Mouse (Mus musculus) megakaryocyte, embryonic 14.5 days (primary cell): ENCODE measurements around the gene Snai1. TPM values are rescaled to one million over a fixed set of nuclear protein-coding genes. Genes with fewer than 3 reads are reported as not detected.
A peak's percentile ranks its signal among the peaks of the same experiment; 100 is the strongest.

Experiments used
- H3K27me3 ChIP-seq: replicated peaks from 2 replicates; pipeline ENCODE3; 2012; ENCODE audit warnings: inconsistent platforms
- H3K36me3 ChIP-seq: replicated peaks from 2 replicates; pipeline ENCODE3; 2012; ENCODE audit warnings: low read length, inconsistent platforms, mixed read lengths
- H3K4me1 ChIP-seq: 2 replicates; pipeline ENCODE4 v1.6.1; 2012; ENCODE audit warnings: inconsistent platforms
- H3K4me3 ChIP-seq: replicated peaks from 2 replicates; pipeline ENCODE3; 2012; ENCODE audit warnings: moderate library complexity, mild to moderate bottlenecking, inconsistent platforms
- H3K9me3 ChIP-seq: 2 replicates; pipeline ENCODE4 v1.6.1; 2012; ENCODE audit warnings: inconsistent platforms
- FLI1 ChIP-seq: IDR thresholded peaks from 2 replicates; pipeline ENCODE4 v1.6.1; 2012; ENCODE audit warnings: low read length, inconsistent platforms, mixed read lengths
- GATA1 ChIP-seq: IDR thresholded peaks from 3 replicates; pipeline ENCODE4 v1.6.1; 2012; ENCODE audit warnings: mixed read lengths, low read length, inconsistent platforms, borderline replicate concordance
- polyA plus RNA-seq: library from polyadenylated mRNA; stranded (reverse); fragments of >175 nt; gene quantifications from 2 replicates; pipeline ENCODE4 v1.2.3, GENCODE M21; 2012; ENCODE audit warnings: low replicate concordance; ENCODE audit not compliant: insufficient read depth

Snai1 gene
- 1.4 and 5.0 TPM in 2 replicates for polyA plus RNA-seq

GRCm38 (mm10) chr2:167537476-167538297 is at the start of gene Snai1:
Snai1 (plus strand) TSS chr2:167538195.
- Histone ChIP-seq H3K27me3 (peaks cover 79% of the 10 kb centered on the region), H3K36me3 (no peaks in the 10 kb centered on the region), H3K4me3 (peak within 1 kb of the TSS; percentile 86), H3K4me1 (peaks cover 27% of the 10 kb centered on the region), H3K9me3 (no peaks in the 10 kb centered on the region)
- TF ChIP-seq GATA1, result no peak
- TF ChIP-seq FLI1, result no peak

- H3K27me3 ChIP-seq, result no peaks in the 10 kb centered on the region
- TF ChIP-seq GATA1, result no peak
- no peak for TF ChIP-seq FLI1
- H3K4me3 ChIP-seq, result peak overlapping the region; percentile 92
- peaks cover 61% of the 10 kb centered on the region for H3K4me1 ChIP-seq
- peaks cover 35% of the 10 kb centered on the region for H3K36me3 ChIP-seq
- no peaks in the 10 kb centered on the region for H3K9me3 ChIP-seq
These were observed 47.0 kb upstream of the Snai1 start for GRCm38 (mm10) chr2:167490813-167491525.

GRCm38 (mm10) chr2:167491757-167492708 is 46.0 kb upstream of the Snai1 start, which contains the start of gene Rnf114:
Rnf114 (plus strand) TSS chr2:167492645.
- H3K27me3 ChIP-seq, result no peaks in the 10 kb centered on the region
- peaks cover 60% of the 10 kb centered on the region for H3K4me1 ChIP-seq
- H3K36me3 ChIP-seq, result peaks cover 24% of the 10 kb centered on the region
- no peaks in the 10 kb centered on the region for H3K9me3 ChIP-seq
- peak within 1 kb of the TSS; percentile 92 for H3K4me3 ChIP-seq
- no peak for TF ChIP-seq GATA1
- TF ChIP-seq FLI1, result no peak

GRCm38 (mm10) chr2:167492713-167493636 is 45.0 kb upstream of the Snai1 start, which contains the start of gene Spata2:
Spata2 (minus strand) TSS chr2:167492887.
- Histone ChIP-seq H3K9me3 (no peaks in the 10 kb centered on the region), H3K27me3 (no peaks in the 10 kb centered on the region), H3K4me3 (peak within 1 kb of the TSS; percentile 92), H3K4me1 (peaks cover 54% of the 10 kb centered on the region), H3K36me3 (peaks cover 17% of the 10 kb centered on the region)
- no peak for TF ChIP-seq GATA1
- TF ChIP-seq FLI1, result peak; percentile 64; the same call in 1 of the 2 replicates

GRCm38 (mm10) chr2:167496437-167496836 is 41.6 kb upstream of the Snai1 start:
- no peak overlapping the region for H3K4me3 ChIP-seq
- H3K36me3 ChIP-seq, result peaks cover 8% of the 10 kb centered on the region
- peaks cover 47% of the 10 kb centered on the region for H3K4me1 ChIP-seq
- no peaks in the 10 kb centered on the region for H3K27me3 ChIP-seq
- no peak for TF ChIP-seq GATA1
- no peak for TF ChIP-seq FLI1
- H3K9me3 ChIP-seq, result no peaks in the 10 kb centered on the region

GRCm38 (mm10) chr2:167497272-167497671 is 40.7 kb upstream of the Snai1 start:
- Histone ChIP-seq H3K4me1 (peaks cover 42% of the 10 kb centered on the region), H3K4me3 (no peak overlapping the region), H3K9me3 (no peaks in the 10 kb centered on the region), H3K36me3 (peaks cover 8% of the 10 kb centered on the region), H3K27me3 (no peaks in the 10 kb centered on the region)
- TF ChIP-seq GATA1, result no peak
- TF ChIP-seq FLI1, result no peak

- Histone ChIP-seq H3K36me3 (peaks cover 24% of the 10 kb centered on the region), H3K9me3 (no peaks in the 10 kb centered on the region), H3K27me3 (no peaks in the 10 kb centered on the region), H3K4me3 (peak overlapping the region; percentile 98), H3K4me1 (peaks cover 66% of the 10 kb centered on the region)
- no peak for TF ChIP-seq GATA1
- TF ChIP-seq FLI1, result no peak
These were observed 35.3 kb upstream of the Snai1 start for GRCm38 (mm10) chr2:167502554-167503252.
